Mouse (Mus musculus) forebrain, embryonic 12.5 days (tissue): ENCODE data around the gene Arl15. TPM values are rescaled to one million over a fixed set of nuclear protein-coding genes. Genes with fewer than 3 reads are reported as not detected.

Experiments used
- ATAC-seq: fragments of 200-750 bp; cut with Nextera tagmentation; 2 replicates; pipeline ENCODE4 v1.8.0; 2017; ENCODE audit warnings: moderate TSS enrichment; ENCODE audit not compliant: low FRiP score
- H3K27ac ChIP-seq: fragments of 300-500 bp; sonication (generic); 2 replicates; pipeline ENCODE4 v1.5.1; 2016; ENCODE audit warnings: mild to moderate bottlenecking
- H3K27me3 ChIP-seq: fragments of 300-500 bp; sonication (generic); 2 replicates; pipeline ENCODE4 v1.6.1; 2016; ENCODE audit warnings: mild to moderate bottlenecking
- H3K36me3 ChIP-seq: fragments of 300-500 bp; sonication (generic); replicated peaks from 2 replicates; pipeline ENCODE4 v1.6.1; 2016; ENCODE audit warnings: mild to moderate bottlenecking
- H3K4me1 ChIP-seq: fragments of 300-500 bp; sonication (generic); 2 replicates; pipeline ENCODE4 v1.6.1; 2016
- H3K4me2 ChIP-seq: fragments of 300-500 bp; sonication (generic); 2 replicates; pipeline ENCODE4 v1.6.1; 2016; ENCODE audit warnings: mild to moderate bottlenecking, moderate library complexity
- H3K4me3 ChIP-seq: fragments of 300-500 bp; sonication (generic); replicated peaks from 2 replicates; pipeline ENCODE4 v1.5.1; 2016; ENCODE audit warnings: mild to moderate bottlenecking
- H3K9ac ChIP-seq: fragments of 300-500 bp; sonication (generic); 2 replicates; pipeline ENCODE4 v1.6.1; 2016; ENCODE audit warnings: mild to moderate bottlenecking
- H3K9me3 ChIP-seq: fragments of 300-500 bp; sonication (generic); 2 replicates; pipeline ENCODE4 v1.6.1; 2016
- WGBS: fragments of 180-500 bp; shearing (Covaris S2); methylation state at CpG from one replicate; pipeline ENCODE4 v1.1.7; 2016; 5-methylcytosine and 5-hydroxymethylcytosine counted together
- polyA plus RNA-seq: library from polyadenylated mRNA; unstranded; fragments of >200 nt; fragmentation: Nextera tagmentation; extraction: Ambion mirVana; gene quantifications from 2 replicates; pipeline ENCODE4 v1.2.1, GENCODE M21; 2016

Gene Arl15
- polyA plus RNA-seq, 1 experiment from 2014 or later: 16.9 TPM

DNA sequence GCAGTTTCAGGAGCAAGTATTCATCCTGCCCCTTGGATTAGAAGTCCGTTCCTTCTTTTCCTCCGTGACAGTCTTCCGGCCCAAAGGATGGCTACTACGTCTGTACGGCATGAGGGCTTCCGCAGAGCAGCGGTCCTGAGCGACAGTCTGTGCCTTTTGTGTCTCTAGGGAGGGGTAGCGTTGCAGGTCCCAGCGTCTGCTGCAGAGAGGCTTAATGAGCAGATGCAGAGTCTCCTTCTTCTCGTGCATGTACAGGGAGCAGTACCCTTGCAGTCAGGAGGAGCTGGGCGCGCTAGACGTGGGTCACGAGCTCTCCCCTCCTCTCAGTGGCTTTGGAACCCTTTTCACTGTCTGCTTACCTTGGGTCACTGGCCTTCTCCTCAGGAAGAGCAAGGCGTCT lies 94.4 kb downstream of the Arl15 start:
- H3K9ac ChIP-seq: peak overlapping the region; percentile 27; the same call in 1 of the 2 replicates
- H3K27ac ChIP-seq: no peak overlapping the region
- H3K4me3 ChIP-seq: no peak overlapping the region
- H3K36me3 ChIP-seq: no peaks in the 10 kb centered on the region
- peak overlapping the region; percentile 30 for H3K4me2 ChIP-seq
- WGBS: 21% methylated on average over 16 of the region's 16 CpGs
- ATAC-seq: peak; percentile 55; the same call in 1 of the 2 replicates
- H3K4me1 ChIP-seq: peaks cover 43% of the 10 kb centered on the region
- H3K27me3 ChIP-seq: 0 out of 2 replicates have a peak, but pooled peaks cover 10% of the 10 kb centered on the region
- no peaks in the 10 kb centered on the region for H3K9me3 ChIP-seq

GRCm38 (mm10) chr13:113889140-113890055 lies 95.1 kb downstream of the Arl15 start:
- H3K27ac ChIP-seq: no peak overlapping the region
- peak overlapping the region; percentile 30 for H3K4me2 ChIP-seq
- H3K4me1 ChIP-seq: peaks cover 43% of the 10 kb centered on the region
- no peaks in the 10 kb centered on the region for H3K9me3 ChIP-seq
- H3K9ac ChIP-seq: peak overlapping the region; percentile 27; the same call in 1 of the 2 replicates
- 0 out of 2 replicates have a peak, but pooled peaks cover 10% of the 10 kb centered on the region for H3K27me3 ChIP-seq
- no peak; the same call in 1 of the 2 replicates for ATAC-seq
- H3K36me3 ChIP-seq: no peaks in the 10 kb centered on the region
- WGBS: 44% methylated on average over 24 of the region's 24 CpGs
- no peak overlapping the region for H3K4me3 ChIP-seq

- 76% methylated on average over 10 of the region's 10 CpGs for WGBS
- peaks cover 3% of the 10 kb centered on the region; the same call in 1 of the 2 replicates for H3K4me1 ChIP-seq
- H3K9ac ChIP-seq: no peak overlapping the region
- ATAC-seq: no peak
- no peaks in the 10 kb centered on the region for H3K9me3 ChIP-seq
- no peaks in the 10 kb centered on the region; the same call in 1 of the 2 replicates for H3K27me3 ChIP-seq
- no peaks in the 10 kb centered on the region for H3K36me3 ChIP-seq
- H3K4me2 ChIP-seq: no peak overlapping the region
- no peak overlapping the region for H3K27ac ChIP-seq
- H3K4me3 ChIP-seq: no peak overlapping the region
Observed at GRCm38 (mm10) chr13:113896684-113897083, 102.4 kb downstream of the Arl15 start.

- Histone ChIP-seq H3K27me3 (no peaks in the 10 kb centered on the region; the same call in 1 of the 2 replicates), H3K4me1 (peaks cover 3% of the 10 kb centered on the region; the same call in 1 of the 2 replicates), H3K9ac (no peak overlapping the region), H3K27ac (no peak overlapping the region), H3K4me3 (no peak overlapping the region), H3K36me3 (no peaks in the 10 kb centered on the region), H3K9me3 (no peaks in the 10 kb centered on the region), H3K4me2 (no peak overlapping the region)
- 96% methylated on average over 3 of the region's 3 CpGs for WGBS
- no peak for ATAC-seq
Observed at GRCm38 (mm10) chr13:113897498-113897897, 103.2 kb downstream of the Arl15 start.

DNA sequence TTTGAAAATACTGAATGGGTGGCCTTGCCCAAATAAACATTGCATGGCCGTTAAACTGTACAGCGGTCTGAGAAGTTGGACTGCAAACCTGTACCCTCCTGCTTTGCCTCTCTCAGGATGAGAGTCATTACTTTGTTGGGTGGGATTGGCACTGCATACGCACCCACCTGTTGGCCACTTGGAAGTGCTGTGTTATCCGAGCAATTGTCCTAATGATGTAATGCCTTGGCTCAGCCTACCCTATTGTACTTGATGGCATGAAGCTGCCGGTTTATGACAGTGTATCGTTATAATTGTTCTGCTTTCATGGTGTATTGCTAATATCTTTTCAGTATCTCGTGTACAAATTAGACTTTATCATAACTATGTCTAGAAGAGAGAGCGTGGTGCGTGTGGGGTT lies 103.6 kb downstream of the Arl15 start:
- no peak for ATAC-seq
- H3K9ac ChIP-seq: no peak overlapping the region
- H3K4me1 ChIP-seq: peaks cover 3% of the 10 kb centered on the region; the same call in 1 of the 2 replicates
- H3K4me3 ChIP-seq: no peak overlapping the region
- WGBS: 89% methylated on average over 9 of the region's 9 CpGs
- H3K27me3 ChIP-seq: no peaks in the 10 kb centered on the region; the same call in 1 of the 2 replicates
- H3K36me3 ChIP-seq: no peaks in the 10 kb centered on the region
- no peak overlapping the region for H3K27ac ChIP-seq
- no peak overlapping the region for H3K4me2 ChIP-seq
- H3K9me3 ChIP-seq: no peaks in the 10 kb centered on the region

DNA sequence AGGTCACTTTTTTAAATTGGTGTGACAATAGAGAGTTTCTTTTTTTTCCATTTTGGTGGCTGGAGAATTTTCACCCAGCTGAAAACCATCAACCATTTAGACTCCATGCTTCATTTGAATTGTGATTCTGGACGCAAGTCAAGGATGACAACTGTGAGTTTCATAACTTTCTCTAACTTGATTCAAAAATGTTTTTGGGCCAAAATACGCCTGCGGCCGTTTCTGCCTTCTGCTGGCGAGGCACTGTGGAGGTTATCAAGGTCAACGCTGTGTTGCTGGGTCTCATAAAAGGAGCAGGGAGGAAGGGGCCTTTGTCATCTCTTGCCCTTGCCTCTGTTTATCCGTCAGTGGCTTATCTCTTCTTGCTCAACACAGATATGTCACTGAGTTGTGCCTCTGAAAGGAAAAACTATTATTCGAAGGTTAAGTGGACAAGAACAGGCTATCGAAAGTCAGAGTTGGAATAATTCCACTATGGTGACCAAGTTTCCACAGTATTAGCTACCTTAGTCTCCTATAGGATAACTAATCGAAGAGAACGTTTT lies 106.8 kb downstream of the Arl15 start:
- Histone ChIP-seq H3K4me2 (no peak overlapping the region), H3K27ac (no peak overlapping the region), H3K36me3 (no peaks in the 10 kb centered on the region), H3K9ac (no peak overlapping the region), H3K27me3 (no peaks in the 10 kb centered on the region), H3K4me1 (no peaks in the 10 kb centered on the region; the same call in 1 of the 2 replicates), H3K4me3 (no peak overlapping the region), H3K9me3 (no peaks in the 10 kb centered on the region)
- ATAC-seq: no peak
- WGBS: 91% methylated on average over 11 of the region's 11 CpGs

GRCm38 (mm10) chr13:113903255-113903654 lies 109.0 kb downstream of the Arl15 start:
- 94% methylated on average over 6 of the region's 6 CpGs for WGBS
- Histone ChIP-seq H3K36me3 (no peaks in the 10 kb centered on the region), H3K4me2 (no peak overlapping the region), H3K27ac (no peak overlapping the region), H3K27me3 (no peaks in the 10 kb centered on the region), H3K9ac (no peak overlapping the region), H3K4me3 (no peak overlapping the region), H3K9me3 (no peaks in the 10 kb centered on the region), H3K4me1 (no peaks in the 10 kb centered on the region)
- ATAC-seq: no peak

GRCm38 (mm10) chr13:113911986-113912519 lies 117.7 kb downstream of the Arl15 start:
- no peaks in the 10 kb centered on the region for H3K27me3 ChIP-seq
- H3K4me2 ChIP-seq: no peak overlapping the region
- no peak overlapping the region for H3K4me3 ChIP-seq
- H3K9ac ChIP-seq: no peak overlapping the region
- H3K9me3 ChIP-seq: no peaks in the 10 kb centered on the region
- H3K36me3 ChIP-seq: no peaks in the 10 kb centered on the region
- 54% methylated on average over 11 of the region's 11 CpGs for WGBS
- H3K27ac ChIP-seq: no peak overlapping the region
- ATAC-seq: peak; percentile 72
- H3K4me1 ChIP-seq: peaks cover 31% of the 10 kb centered on the region

GRCm38 (mm10) chr13:113914551-113914971 lies 120.3 kb downstream of the Arl15 start:
- Histone ChIP-seq H3K27me3 (no peaks in the 10 kb centered on the region), H3K4me2 (peak overlapping the region; percentile 15; the same call in 1 of the 2 replicates), H3K9ac (no peak overlapping the region), H3K27ac (peak overlapping the region; percentile 11; the same call in 1 of the 2 replicates), H3K36me3 (no peaks in the 10 kb centered on the region), H3K4me3 (no peak overlapping the region), H3K4me1 (peaks cover 55% of the 10 kb centered on the region), H3K9me3 (no peaks in the 10 kb centered on the region)
- 7% methylated on average over 9 of the region's 9 CpGs for WGBS
- peak; percentile 59 for ATAC-seq

DNA sequence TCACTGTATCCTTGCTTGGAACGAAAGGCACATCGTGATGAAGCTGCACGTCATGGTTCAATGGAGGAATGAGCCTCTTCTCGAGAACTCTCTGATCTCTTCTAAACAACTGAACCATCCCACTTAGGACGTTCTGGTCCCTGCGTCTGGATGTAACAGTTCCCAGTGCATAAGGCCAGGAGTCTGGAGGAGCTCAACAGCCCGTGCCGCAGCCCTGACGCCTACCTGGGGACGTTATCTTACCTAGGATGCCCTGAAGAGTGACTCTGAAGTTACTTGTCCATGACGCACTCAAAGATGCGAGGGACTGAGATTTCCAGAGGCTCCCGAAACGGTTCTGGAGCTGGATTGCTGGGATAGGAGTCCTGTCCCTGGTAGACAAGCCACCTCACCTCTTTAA lies 121.4 kb downstream of the Arl15 start:
- H3K27ac ChIP-seq: no peak overlapping the region
- no peaks in the 10 kb centered on the region for H3K9me3 ChIP-seq
- H3K4me3 ChIP-seq: no peak overlapping the region
- WGBS: 88% methylated on average over 14 of the region's 14 CpGs
- H3K4me1 ChIP-seq: peaks cover 55% of the 10 kb centered on the region
- H3K36me3 ChIP-seq: no peaks in the 10 kb centered on the region
- no peak overlapping the region for H3K9ac ChIP-seq
- no peak overlapping the region for H3K4me2 ChIP-seq
- 0 out of 2 replicates have a peak, but pooled peaks cover 3% of the 10 kb centered on the region for H3K27me3 ChIP-seq
- no peak for ATAC-seq

- 0 out of 2 replicates have a peak, but pooled peaks cover 3% of the 10 kb centered on the region for H3K27me3 ChIP-seq
- H3K9ac ChIP-seq: no peak overlapping the region
- H3K4me1 ChIP-seq: peaks cover 53% of the 10 kb centered on the region
- no peak overlapping the region for H3K4me3 ChIP-seq
- H3K4me2 ChIP-seq: no peak overlapping the region
- ATAC-seq: no peak
- WGBS: 83% methylated on average over 5 of the region's 5 CpGs
- H3K9me3 ChIP-seq: no peaks in the 10 kb centered on the region
- H3K27ac ChIP-seq: no peak overlapping the region
- no peaks in the 10 kb centered on the region for H3K36me3 ChIP-seq
Observed at GRCm38 (mm10) chr13:113916761-113917160, 122.5 kb downstream of the Arl15 start.

DNA sequence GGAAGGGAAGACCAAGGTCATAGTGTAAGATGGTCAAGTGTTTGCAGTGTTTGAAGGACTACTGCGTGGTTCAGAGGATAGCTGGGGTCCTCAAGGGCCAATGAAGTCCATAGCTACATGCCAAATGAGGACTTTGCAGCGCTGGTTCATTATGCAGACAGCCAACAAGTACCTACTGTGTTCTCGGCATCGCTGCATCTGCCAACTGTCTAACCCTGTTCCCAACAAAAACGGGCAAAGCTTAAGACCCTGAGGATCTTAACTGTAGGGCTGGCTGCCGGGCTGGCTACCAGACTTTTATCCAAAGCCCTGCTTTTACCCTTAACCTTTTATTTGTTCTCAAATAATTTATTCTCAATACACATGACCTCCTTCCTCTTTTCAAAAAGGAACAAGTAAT lies 123.1 kb downstream of the Arl15 start:
- Histone ChIP-seq H3K9ac (peak overlapping the region; percentile 42; the same call in 1 of the 2 replicates), H3K9me3 (no peaks in the 10 kb centered on the region), H3K4me2 (peak overlapping the region; percentile 45), H3K27ac (peak overlapping the region; percentile 81), H3K4me1 (peaks cover 53% of the 10 kb centered on the region), H3K4me3 (no peak overlapping the region), H3K27me3 (0 out of 2 replicates have a peak, but pooled peaks cover 3% of the 10 kb centered on the region), H3K36me3 (no peaks in the 10 kb centered on the region)
- ATAC-seq: peak; percentile 21; the same call in 1 of the 2 replicates
- 37% methylated on average over 6 of the region's 6 CpGs for WGBS
